Mouse (Mus musculus): Measurements from ENCODE around the gene Sppl2a. TPM values are rescaled to one million over a fixed set of nuclear protein-coding genes. Genes with fewer than 3 reads are reported as not detected.

Gene Sppl2a
- total RNA-seq, 1 experiment from 2014 or later, result 39.4 TPM

DNA sequence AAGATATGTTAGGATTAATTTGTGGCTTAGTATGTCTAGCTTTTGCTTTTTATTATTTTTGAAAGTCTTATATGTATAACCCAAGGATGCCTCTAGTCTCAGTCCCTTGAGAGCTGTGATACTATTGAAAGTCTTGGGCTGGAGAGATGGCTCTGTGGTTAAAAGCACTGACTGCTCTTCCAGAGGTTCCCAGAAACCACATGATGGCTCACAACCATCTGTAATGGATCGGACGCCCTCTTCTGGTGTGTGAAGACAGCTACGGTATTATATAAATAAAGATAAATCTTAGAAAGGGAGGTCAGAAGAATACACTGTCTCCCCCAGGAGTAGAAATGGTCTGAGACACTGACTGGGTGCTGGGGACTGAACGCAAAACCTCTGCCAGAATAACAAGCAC is 88.3 kb downstream of the Sppl2a start:
- ATAC-seq (replicated peaks in 1 of 2; ENCODE audit: insufficient read depth in 1 of 2, low FRiP score in 2 of 2, low TSS enrichment in 1 of 2, low read depth in 1 of 2, poor library complexity in 2 of 2, severe bottlenecking in 2 of 2), result no peak

Other genes starting within 250 kb of the Sppl2a start
- 60.9 and 76.4 TPM in 2 replicates for gene Usp8, start 225.9 kb downstream of the Sppl2a start, total RNA-seq (2017)
- gene Usp50, start 149.8 kb downstream of the Sppl2a start, total RNA-seq (2017), result 0.31 and 0.69 TPM in 2 replicates
- 78.6 and 117 TPM in 2 replicates for gene Trpm7, start 57.0 kb downstream of the Sppl2a start, total RNA-seq (2017)
- 18.9 and 23.0 TPM in 2 replicates for gene Ap4e1, start 75.5 kb upstream of the Sppl2a start, total RNA-seq (2017)
- 27.8 and 28.3 TPM in 2 replicates for gene Blvra, start 137.4 kb upstream of the Sppl2a start, total RNA-seq (2017)
- 45.5 and 58.5 TPM in 2 replicates for gene Ncaph, start 200.7 kb upstream of the Sppl2a start, total RNA-seq (2017)
- 20.8 and 22.5 TPM in 2 replicates for gene Itpripl1, start 210.2 kb upstream of the Sppl2a start, total RNA-seq (2017)

All from hematopoietic stem cell, adult 5-6 weeks (primary cell).